Mouse (Mus musculus) neural tube, embryonic 12.5 days (tissue): ENCODE measurements around the gene Ccdc92. TPM values are rescaled to one million over a fixed set of nuclear protein-coding genes. Genes with fewer than 3 reads are reported as not detected.
A peak's percentile ranks its signal among the peaks of the same experiment; 100 is the strongest.

Source experiments
- ATAC-seq: fragments of 200-750 bp; cut with Nextera tagmentation; 2 replicates; pipeline ENCODE4 v1.8.0; 2017; ENCODE audit warnings: low read depth, mild to moderate bottlenecking, moderate TSS enrichment, moderate library complexity; ENCODE audit not compliant: low FRiP score
- H3K27ac ChIP-seq: fragments of 300-500 bp; sonication (generic); 2 replicates; pipeline ENCODE4 v1.5.1; 2016
- H3K27me3 ChIP-seq: fragments of 300-500 bp; sonication (generic); replicated peaks from 2 replicates; pipeline ENCODE4 v1.6.1; 2016; ENCODE audit warnings: mild to moderate bottlenecking
- H3K36me3 ChIP-seq: fragments of 300-500 bp; sonication (generic); 2 replicates; pipeline ENCODE4 v1.6.1; 2016; ENCODE audit warnings: mild to moderate bottlenecking
- H3K4me1 ChIP-seq: fragments of 300-500 bp; sonication (generic); 2 replicates; pipeline ENCODE4 v1.6.1; 2016
- H3K4me2 ChIP-seq: fragments of 300-500 bp; sonication (generic); replicated peaks from 2 replicates; pipeline ENCODE4 v1.6.1; 2016; ENCODE audit warnings: mild to moderate bottlenecking
- H3K4me3 ChIP-seq: fragments of 300-500 bp; sonication (generic); 2 replicates; pipeline ENCODE4 v1.5.1; 2016
- H3K9ac ChIP-seq: fragments of 300-500 bp; sonication (generic); 2 replicates; pipeline ENCODE4 v1.6.1; 2016; ENCODE audit warnings: mild to moderate bottlenecking
- H3K9me3 ChIP-seq: fragments of 300-500 bp; sonication (generic); 2 replicates; pipeline ENCODE4 v1.6.1; 2016; ENCODE audit warnings: mild to moderate bottlenecking
- WGBS: fragments of 180-500 bp; shearing (Covaris S2); methylation state at CpG from one replicate; pipeline ENCODE4 v1.1.7; 2016; 5-methylcytosine and 5-hydroxymethylcytosine counted together
- polyA plus RNA-seq: library from polyadenylated mRNA; unstranded; fragments of >200 nt; fragmentation: Nextera tagmentation; extraction: Ambion mirVana; gene quantifications from 2 replicates; pipeline ENCODE4 v1.2.1, GENCODE M21; 2016

The Ccdc92 gene
- polyA plus RNA-seq, 1 experiment from 2014 or later: 42.2 TPM

- Histone ChIP-seq H3K4me1 (peaks cover 4% of the 10 kb centered on the region; the same call in 1 of the 2 replicates), H3K36me3 (peaks cover 41% of the 10 kb centered on the region), H3K4me2 (no peak overlapping the region), H3K9ac (no peak overlapping the region), H3K27me3 (no peaks in the 10 kb centered on the region), H3K4me3 (no peak overlapping the region), H3K9me3 (no peaks in the 10 kb centered on the region), H3K27ac (no peak overlapping the region)
- no peak for ATAC-seq
- WGBS: 90% methylated on average over 6 of the region's 6 CpGs
Observed at GRCm38 (mm10) chr5:124879801-124880200, 17.6 kb upstream of the Ccdc92 start.

- Histone ChIP-seq H3K4me3 (no peak overlapping the region), H3K4me1 (peaks cover 4% of the 10 kb centered on the region; the same call in 1 of the 2 replicates), H3K36me3 (peaks cover 41% of the 10 kb centered on the region), H3K27me3 (no peaks in the 10 kb centered on the region), H3K9ac (no peak overlapping the region), H3K4me2 (no peak overlapping the region), H3K9me3 (no peaks in the 10 kb centered on the region), H3K27ac (no peak overlapping the region)
- ATAC-seq: no peak
- 88% methylated on average over 4 of the region's 4 CpGs for WGBS
Observed at GRCm38 (mm10) chr5:124879251-124879650, 17.0 kb upstream of the Ccdc92 start.

- Histone ChIP-seq H3K9me3 (no peaks in the 10 kb centered on the region), H3K9ac (no peak overlapping the region), H3K27ac (no peak overlapping the region), H3K4me1 (peaks cover 10% of the 10 kb centered on the region; the same call in 1 of the 2 replicates), H3K4me3 (no peak overlapping the region), H3K36me3 (peaks cover 35% of the 10 kb centered on the region; the same call in 1 of the 2 replicates), H3K4me2 (no peak overlapping the region), H3K27me3 (no peaks in the 10 kb centered on the region)
- ATAC-seq: no peak
- WGBS: 94% methylated on average over 6 of the region's 6 CpGs
Observed at GRCm38 (mm10) chr5:124873890-124874601, 11.8 kb upstream of the Ccdc92 start.

- Histone ChIP-seq H3K9ac (no peak overlapping the region), H3K4me2 (no peak overlapping the region), H3K27me3 (no peaks in the 10 kb centered on the region), H3K9me3 (no peaks in the 10 kb centered on the region), H3K36me3 (peaks cover 30% of the 10 kb centered on the region; the same call in 1 of the 2 replicates), H3K27ac (no peak overlapping the region), H3K4me3 (no peak overlapping the region), H3K4me1 (peaks cover 8% of the 10 kb centered on the region; the same call in 1 of the 2 replicates)
- 89% methylated on average over 3 of the region's 3 CpGs for WGBS
- no peak for ATAC-seq
Observed at GRCm38 (mm10) chr5:124873096-124873495, 10.9 kb upstream of the Ccdc92 start.

GRCm38 (mm10) chr5:124872033-124872432, 9.8 kb upstream of the Ccdc92 start:
- Histone ChIP-seq H3K4me3 (no peak overlapping the region), H3K4me2 (no peak overlapping the region), H3K4me1 (peaks cover 8% of the 10 kb centered on the region; the same call in 1 of the 2 replicates), H3K9me3 (no peaks in the 10 kb centered on the region), H3K9ac (no peak overlapping the region), H3K36me3 (peaks cover 35% of the 10 kb centered on the region), H3K27ac (no peak overlapping the region), H3K27me3 (no peaks in the 10 kb centered on the region)
- no peak for ATAC-seq
- WGBS: 78% methylated on average over 2 of the region's 2 CpGs

- ATAC-seq: no peak
- Histone ChIP-seq H3K4me3 (no peak overlapping the region), H3K27ac (no peak overlapping the region), H3K36me3 (peaks cover 19% of the 10 kb centered on the region), H3K9me3 (no peaks in the 10 kb centered on the region), H3K27me3 (no peaks in the 10 kb centered on the region), H3K4me1 (peaks cover 27% of the 10 kb centered on the region), H3K9ac (no peak overlapping the region), H3K4me2 (no peak overlapping the region)
- 51% methylated on average over 4 of the region's 4 CpGs for WGBS
Observed at GRCm38 (mm10) chr5:124868981-124869380, 6.8 kb upstream of the Ccdc92 start.

GRCm38 (mm10) chr5:124862871-124863741, 882 bp upstream of the Ccdc92 start:
- Histone ChIP-seq H3K4me2 (peak overlapping the region; percentile 96), H3K9me3 (no peaks in the 10 kb centered on the region), H3K36me3 (peaks cover 11% of the 10 kb centered on the region), H3K27ac (peak overlapping the region; percentile 90), H3K27me3 (peaks cover 9% of the 10 kb centered on the region), H3K9ac (peak overlapping the region; percentile 96), H3K4me3 (peak overlapping the region; percentile 97), H3K4me1 (peaks cover 37% of the 10 kb centered on the region)
- WGBS: under 1% methylated on average over 68 of the region's 88 CpGs
- peak; percentile 64 for ATAC-seq

- ATAC-seq: no peak
- peak overlapping the region; percentile 92 for H3K27ac ChIP-seq
- H3K4me3 ChIP-seq: peak overlapping the region; percentile 97
- under 1% methylated on average over 31 of the region's 33 CpGs for WGBS
- H3K36me3 ChIP-seq: peaks cover 3% of the 10 kb centered on the region; the same call in 1 of the 2 replicates
- peak overlapping the region; percentile 91 for H3K9ac ChIP-seq
- H3K4me2 ChIP-seq: peak overlapping the region; percentile 96
- peaks cover 32% of the 10 kb centered on the region for H3K4me1 ChIP-seq
- no peaks in the 10 kb centered on the region for H3K9me3 ChIP-seq
- H3K27me3 ChIP-seq: peaks cover 9% of the 10 kb centered on the region
Observed at GRCm38 (mm10) chr5:124861463-124861862, 761 bp downstream of the Ccdc92 start.

- Histone ChIP-seq H3K27ac (no peak overlapping the region), H3K36me3 (no peaks in the 10 kb centered on the region), H3K9ac (no peak overlapping the region), H3K9me3 (no peaks in the 10 kb centered on the region), H3K4me3 (no peak overlapping the region), H3K4me2 (peak overlapping the region; percentile 34), H3K4me1 (peaks cover 26% of the 10 kb centered on the region), H3K27me3 (peaks cover 9% of the 10 kb centered on the region)
- ATAC-seq: no peak
- WGBS: 5% methylated on average over 5 of the region's 5 CpGs
Observed at GRCm38 (mm10) chr5:124860013-124860412, 2.2 kb downstream of the Ccdc92 start.

GRCm38 (mm10) chr5:124854202-124854601, 8.0 kb downstream of the Ccdc92 start:
- no peak overlapping the region for H3K9ac ChIP-seq
- WGBS: 93% methylated on average over 4 of the region's 4 CpGs
- no peak overlapping the region for H3K4me3 ChIP-seq
- H3K4me2 ChIP-seq: no peak overlapping the region
- H3K27me3 ChIP-seq: no peaks in the 10 kb centered on the region
- ATAC-seq: no peak
- H3K27ac ChIP-seq: no peak overlapping the region
- no peaks in the 10 kb centered on the region for H3K9me3 ChIP-seq
- no peaks in the 10 kb centered on the region for H3K4me1 ChIP-seq
- H3K36me3 ChIP-seq: no peaks in the 10 kb centered on the region

- Histone ChIP-seq H3K36me3 (no peaks in the 10 kb centered on the region), H3K27ac (no peak overlapping the region), H3K4me3 (no peak overlapping the region), H3K9me3 (no peaks in the 10 kb centered on the region), H3K9ac (no peak overlapping the region), H3K4me2 (no peak overlapping the region), H3K27me3 (no peaks in the 10 kb centered on the region), H3K4me1 (no peaks in the 10 kb centered on the region)
- WGBS: 79% methylated on average over 2 of the region's 2 CpGs
- ATAC-seq: no peak
Observed at GRCm38 (mm10) chr5:124853079-124853478, 9.1 kb downstream of the Ccdc92 start.

- Histone ChIP-seq H3K27ac (no peak overlapping the region), H3K9me3 (no peaks in the 10 kb centered on the region), H3K27me3 (no peaks in the 10 kb centered on the region), H3K9ac (no peak overlapping the region), H3K4me3 (no peak overlapping the region), H3K4me2 (no peak overlapping the region), H3K36me3 (no peaks in the 10 kb centered on the region), H3K4me1 (no peaks in the 10 kb centered on the region)
- no peak for ATAC-seq
- 41% methylated on average over 2 of the region's 2 CpGs for WGBS
Observed at GRCm38 (mm10) chr5:124852294-124852693, 9.9 kb downstream of the Ccdc92 start.
